Mouse (Mus musculus): ENCODE measurements around the gene Gm32687. TPM values are rescaled to one million over a fixed set of nuclear protein-coding genes. Genes with fewer than 3 reads are reported as not detected.

The Gm32687 gene
- polyA plus RNA-seq (2014; fragmentation: Illumina TruSeq; extraction: RNeasy Lipid Tissue Mini Kit (QIAGEN cat#74804)) = 29.2 TPM

DNA sequence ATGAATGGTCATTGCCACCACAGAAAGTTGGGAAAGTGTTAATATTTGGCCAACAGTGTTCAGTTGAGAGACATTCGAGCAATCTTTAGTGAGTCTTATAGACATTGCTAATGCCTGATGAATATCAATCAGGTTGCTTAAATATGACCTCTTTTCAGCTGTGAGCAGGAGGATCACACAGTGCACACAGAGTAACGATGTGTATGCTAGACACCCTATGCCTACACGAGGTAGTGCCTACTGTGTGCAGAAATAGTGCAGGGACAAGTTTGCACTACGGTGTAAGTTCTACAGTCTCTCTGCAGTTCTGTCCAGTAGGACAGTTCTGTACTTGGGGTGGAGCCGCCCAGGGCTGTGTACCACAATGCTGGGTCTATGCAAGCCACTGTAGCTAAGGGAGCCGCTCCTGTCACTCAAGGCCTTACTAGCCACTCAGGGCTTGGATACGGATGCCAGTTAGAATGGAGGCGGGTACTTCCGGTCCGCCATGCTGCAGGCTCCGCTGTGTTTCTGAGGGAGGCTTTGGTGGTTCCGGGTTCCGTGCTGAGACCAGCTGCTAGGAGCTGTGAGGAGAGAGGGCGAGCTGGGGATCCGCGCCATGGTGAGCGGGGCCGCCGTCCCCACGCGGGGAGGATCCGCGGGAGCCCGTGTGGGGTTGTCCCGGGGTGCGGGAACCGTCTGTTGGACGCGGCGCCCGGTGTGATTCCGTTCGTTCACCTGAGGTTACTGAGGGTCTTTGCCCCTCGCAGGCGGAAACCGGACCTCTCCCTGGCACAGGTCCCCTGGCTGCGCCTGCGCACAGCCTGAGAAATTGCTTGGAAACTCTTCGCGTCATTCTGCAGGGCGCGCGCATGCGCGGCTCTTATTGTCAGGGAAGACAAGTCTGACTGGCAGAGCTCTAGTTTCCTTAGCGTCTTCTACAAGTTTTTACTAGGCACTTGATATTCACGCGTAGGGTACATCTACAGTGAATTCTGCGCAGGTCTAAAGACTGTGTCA lies at the start of gene Gm32687:
Gene Gm32687, plus strand, starts transcription at position 526 of the 999 bp plus-strand sequence.

DNA sequence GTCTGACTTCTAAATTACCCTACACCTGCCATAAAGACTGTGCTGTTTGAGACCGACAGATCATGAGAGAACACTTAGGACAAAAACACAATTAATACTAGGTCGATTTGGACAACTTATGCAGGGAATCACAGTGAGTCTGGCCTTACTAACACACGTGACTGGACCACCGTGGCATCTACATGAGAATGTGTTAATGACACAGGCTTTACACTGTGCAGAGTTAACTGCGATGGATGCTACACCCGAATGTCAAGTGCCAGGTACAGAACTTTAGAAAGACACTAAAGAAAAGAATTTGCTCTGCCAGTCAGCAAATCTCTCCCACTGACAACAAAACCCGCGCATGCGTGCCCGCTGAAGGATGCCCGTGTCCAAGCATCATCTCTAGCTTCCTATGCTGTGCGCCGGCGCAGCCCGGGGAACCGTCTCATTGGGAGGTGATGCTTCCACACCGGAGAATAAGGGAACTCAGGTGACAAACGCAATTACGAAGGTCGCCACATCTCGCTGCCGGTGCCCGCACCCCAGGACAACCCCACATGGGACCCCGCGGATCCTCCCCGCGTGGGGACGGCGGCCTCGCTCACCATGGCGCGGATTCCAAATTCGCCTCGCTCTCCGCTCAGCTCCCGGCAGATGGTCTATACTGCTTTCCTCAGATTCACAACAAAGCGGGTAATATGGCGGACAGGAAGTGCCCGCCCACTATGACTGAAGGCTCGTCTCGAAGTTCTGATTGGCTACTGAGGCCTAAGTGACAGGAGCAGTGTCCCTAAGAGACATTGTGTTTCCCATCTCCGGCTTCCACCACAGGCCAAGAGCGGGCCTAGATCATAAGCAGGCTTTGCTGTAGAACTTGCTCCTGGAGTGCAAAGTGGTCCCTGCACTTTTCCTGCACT lies 66.4 kb downstream of the Gm32687 start, which contains the start of gene Zfp781:
Gene Zfp781, minus strand, starts transcription at position 639 of the 902 bp plus-strand sequence.

Other genes starting within 250 kb of the Gm32687 start
- not detected for gene Sirt6, start 236.1 kb upstream of the Gm32687 start, polyA plus RNA-seq (2014; fragmentation: Illumina TruSeq; extraction: RNeasy Lipid Tissue Mini Kit (QIAGEN cat#74804))
- 2.0 TPM for gene Ankrd24, start 235.4 kb upstream of the Gm32687 start, polyA plus RNA-seq (2014; fragmentation: Illumina TruSeq; extraction: RNeasy Lipid Tissue Mini Kit (QIAGEN cat#74804))
- gene Gm10778, start 214.9 kb upstream of the Gm32687 start, polyA plus RNA-seq (2014; fragmentation: Illumina TruSeq; extraction: RNeasy Lipid Tissue Mini Kit (QIAGEN cat#74804)) = 24.8 TPM
- 52.7 TPM for gene Zfp433, start 159.1 kb upstream of the Gm32687 start, polyA plus RNA-seq (2014; fragmentation: Illumina TruSeq; extraction: RNeasy Lipid Tissue Mini Kit (QIAGEN cat#74804))
- 50.3 TPM for gene Gm3055, start 92.8 kb upstream of the Gm32687 start, polyA plus RNA-seq (2014; fragmentation: Illumina TruSeq; extraction: RNeasy Lipid Tissue Mini Kit (QIAGEN cat#74804))
- gene Gm4767, start 51.7 kb upstream of the Gm32687 start, polyA plus RNA-seq (2014; fragmentation: Illumina TruSeq; extraction: RNeasy Lipid Tissue Mini Kit (QIAGEN cat#74804)) = 8.1 TPM
- gene Zfp781, start 66.5 kb downstream of the Gm32687 start, polyA plus RNA-seq (2014; fragmentation: Illumina TruSeq; extraction: RNeasy Lipid Tissue Mini Kit (QIAGEN cat#74804)) = 18.7 TPM
- 28.8 TPM for gene Zfp873, start 184.2 kb downstream of the Gm32687 start, polyA plus RNA-seq (2014; fragmentation: Illumina TruSeq; extraction: RNeasy Lipid Tissue Mini Kit (QIAGEN cat#74804))
- gene BC024063, start 219.4 kb downstream of the Gm32687 start, polyA plus RNA-seq (2014; fragmentation: Illumina TruSeq; extraction: RNeasy Lipid Tissue Mini Kit (QIAGEN cat#74804)) = 25.7 TPM

Data from ovary, adult 10 weeks (tissue).